Mouse (Mus musculus) monocyte, adult 5-6 weeks (primary cell): ENCODE data around the gene F2rl2. TPM values are rescaled to one million over a fixed set of nuclear protein-coding genes. Genes with fewer than 3 reads are reported as not detected.

Source experiments
- ATAC-seq: fragments of 153-309, 156-312 bp; replicated peaks from 2 replicates; pipeline ENCODE4 v1.8.0; 2017; ENCODE audit warnings: mild to moderate bottlenecking; ENCODE audit not compliant: low TSS enrichment, insufficient number of reproducible peaks, severe bottlenecking, poor library complexity, low FRiP score
- total RNA-seq: library from RNA; stranded (forward); fragments of 200-1000, 200-491, 200-594 nt; gene quantifications from 3 replicates; pipeline ENCODE4 v1.2.3, GENCODE M21; 2017

The F2rl2 gene
- total RNA-seq, result 2.1 to 10.0 TPM (median 3.9 TPM) in 3 replicates

- 0 out of 2 replicates have a peak, but pooled peaks have one; percentile 34 for ATAC-seq
These were observed at the start of gene F2rl2 for GRCm38 (mm10) chr13:95696654-95697163. TSS of gene F2rl2 (plus strand) at chr13:95696853.

- no peak for ATAC-seq
These were observed 49.4 kb upstream of the F2rl2 start for GRCm38 (mm10) chr13:95647248-95647647.

- ATAC-seq, result no peak
These were observed 46.7 kb upstream of the F2rl2 start for GRCm38 (mm10) chr13:95649941-95650340.

GRCm38 (mm10) chr13:95651870-95652668, 44.6 kb upstream of the F2rl2 start:
- ATAC-seq, result no peak

GRCm38 (mm10) chr13:95653696-95654095, 43.0 kb upstream of the F2rl2 start:
- ATAC-seq, result no peak

- ATAC-seq, result no peak
These were observed 41.4 kb upstream of the F2rl2 start for GRCm38 (mm10) chr13:95655284-95655683.

GRCm38 (mm10) chr13:95657171-95657570, 39.5 kb upstream of the F2rl2 start:
- ATAC-seq, result no peak

- no peak for ATAC-seq
These were observed 37.2 kb upstream of the F2rl2 start for GRCm38 (mm10) chr13:95659432-95659831.

- ATAC-seq, result no peak
These were observed 32.8 kb upstream of the F2rl2 start for GRCm38 (mm10) chr13:95663834-95664233.

- no peak for ATAC-seq
These were observed 30.9 kb upstream of the F2rl2 start for GRCm38 (mm10) chr13:95665644-95666356.

- no peak for ATAC-seq
These were observed 29.4 kb upstream of the F2rl2 start for GRCm38 (mm10) chr13:95667260-95667659.

- ATAC-seq, result no peak
These were observed 26.1 kb upstream of the F2rl2 start for GRCm38 (mm10) chr13:95670534-95670933.

- ATAC-seq, result no peak
These were observed 25.4 kb upstream of the F2rl2 start for GRCm38 (mm10) chr13:95671108-95671897.

- ATAC-seq, result no peak
These were observed 24.3 kb upstream of the F2rl2 start for GRCm38 (mm10) chr13:95672372-95672771.

- ATAC-seq, result peak; percentile 73
These were observed 17.6 kb upstream of the F2rl2 start for GRCm38 (mm10) chr13:95679078-95679477.

- no peak for ATAC-seq
These were observed 17.1 kb upstream of the F2rl2 start for GRCm38 (mm10) chr13:95679491-95679941.

GRCm38 (mm10) chr13:95684656-95685244, 11.9 kb upstream of the F2rl2 start:
- peak; percentile 41 for ATAC-seq

GRCm38 (mm10) chr13:95685736-95686135, 10.9 kb upstream of the F2rl2 start:
- ATAC-seq, result peak; percentile 88

GRCm38 (mm10) chr13:95688576-95688975, 8.1 kb upstream of the F2rl2 start:
- no peak for ATAC-seq
